Mouse (Mus musculus): Measurements from ENCODE around the gene Impdh2. TPM values are rescaled to one million over a fixed set of nuclear protein-coding genes. Genes with fewer than 3 reads are reported as not detected.

The Impdh2 gene
- polyA plus RNA-seq, 1 experiment from 2014 or later, result 184 TPM

MicroRNAs within 50 kb of the gene (microRNA counts, 519-probe panel; counts per million panel counts)
- microRNA mmu-miR-191, result 5,797 counts per million, percentile 90 among the panel's probes with 10 or more counts
- 4,778 counts per million, percentile 83 among the panel's probes with 10 or more counts for microRNA mmu-miR-425

Small RNAs within 50 kb of the gene (microRNA-seq; reads per million reads assigned to microRNA genes)
- not detected for gene Gm24083
- gene Mir191, result not detected
- 6,737 reads per million, percentile 90 among the genes with 10 or more reads in this experiment for gene Mir425

Other genes with a start within 250 kb of the Impdh2 start
- 5,938 and 5,957 TPM in 2 replicates for gene Gpx1, start 221.4 kb upstream of the Impdh2 start, polyA plus RNA-seq (2016; fragmentation: Nextera tagmentation; extraction: Ambion mirVana)
- gene Usp4, start 212.4 kb upstream of the Impdh2 start, polyA plus RNA-seq (2016; fragmentation: Nextera tagmentation; extraction: Ambion mirVana), result 87.4 and 92.1 TPM in 2 replicates
- 0.32 and 0.59 TPM in 2 replicates for gene 1700102P08Rik, start 167.5 kb upstream of the Impdh2 start, polyA plus RNA-seq (2016; fragmentation: Nextera tagmentation; extraction: Ambion mirVana)
- 0.55 TPM in 2 replicates for gene Ccdc36, start 131.8 kb upstream of the Impdh2 start, polyA plus RNA-seq (2016; fragmentation: Nextera tagmentation; extraction: Ambion mirVana)
- gene BC048562, start 123.8 kb upstream of the Impdh2 start, polyA plus RNA-seq (2016; fragmentation: Nextera tagmentation; extraction: Ambion mirVana), result not detected in 2 replicates
- gene Ccdc71, start 99.8 kb upstream of the Impdh2 start, polyA plus RNA-seq (2016; fragmentation: Nextera tagmentation; extraction: Ambion mirVana), result 28.5 and 32.9 TPM in 2 replicates
- gene Klhdc8b, start 98.7 kb upstream of the Impdh2 start, polyA plus RNA-seq (2016; fragmentation: Nextera tagmentation; extraction: Ambion mirVana), result 17.7 and 18.8 TPM in 2 replicates
- gene Lamb2, start 80.5 kb upstream of the Impdh2 start, polyA plus RNA-seq (2016; fragmentation: Nextera tagmentation; extraction: Ambion mirVana), result 9.8 and 10.9 TPM in 2 replicates
- 48.0 and 52.1 TPM in 2 replicates for gene Usp19, start 69.7 kb upstream of the Impdh2 start, polyA plus RNA-seq (2016; fragmentation: Nextera tagmentation; extraction: Ambion mirVana)
- gene Qars, start 52.6 kb upstream of the Impdh2 start, polyA plus RNA-seq (2016; fragmentation: Nextera tagmentation; extraction: Ambion mirVana), result 74.4 and 79.9 TPM in 2 replicates
- 78.6 and 81.6 TPM in 2 replicates for gene Qrich1, start 43.5 kb upstream of the Impdh2 start, polyA plus RNA-seq (2016; fragmentation: Nextera tagmentation; extraction: Ambion mirVana)
- 34.8 and 38.9 TPM in 2 replicates for gene Ndufaf3, start 7.1 kb downstream of the Impdh2 start, polyA plus RNA-seq (2016; fragmentation: Nextera tagmentation; extraction: Ambion mirVana)
- gene Dalrd3, start 9.6 kb downstream of the Impdh2 start, polyA plus RNA-seq (2016; fragmentation: Nextera tagmentation; extraction: Ambion mirVana), result 52.7 and 58.9 TPM in 2 replicates
- 28.3 and 29.3 TPM in 2 replicates for gene Wdr6, start 18.5 kb downstream of the Impdh2 start, polyA plus RNA-seq (2016; fragmentation: Nextera tagmentation; extraction: Ambion mirVana)
- gene P4htm, start 37.4 kb downstream of the Impdh2 start, polyA plus RNA-seq (2016; fragmentation: Nextera tagmentation; extraction: Ambion mirVana), result 1.1 and 1.4 TPM in 2 replicates
- 40.4 and 41.3 TPM in 2 replicates for gene Arih2, start 89.1 kb downstream of the Impdh2 start, polyA plus RNA-seq (2016; fragmentation: Nextera tagmentation; extraction: Ambion mirVana)
- 25.2 and 26.7 TPM in 2 replicates for gene Slc25a20, start 101.8 kb downstream of the Impdh2 start, polyA plus RNA-seq (2016; fragmentation: Nextera tagmentation; extraction: Ambion mirVana)
- gene Prkar2a, start 129.0 kb downstream of the Impdh2 start, polyA plus RNA-seq (2016; fragmentation: Nextera tagmentation; extraction: Ambion mirVana), result 15.5 and 17.5 TPM in 2 replicates
- 15.7 and 20.3 TPM in 2 replicates for gene Ip6k2, start 223.5 kb downstream of the Impdh2 start, polyA plus RNA-seq (2016; fragmentation: Nextera tagmentation; extraction: Ambion mirVana)
- gene Nckipsd, start 248.1 kb downstream of the Impdh2 start, polyA plus RNA-seq (2016; fragmentation: Nextera tagmentation; extraction: Ambion mirVana), result 5.6 and 9.1 TPM in 2 replicates

Measured in liver, embryonic 12.5 days (tissue).